Mouse (Mus musculus): Measurements from ENCODE around the gene Bst1. TPM values are rescaled to one million over a fixed set of nuclear protein-coding genes. Genes with fewer than 3 reads are reported as not detected.

Gene Bst1
- total and polyA plus RNA-seq, 3 experiments = not detected

- peaks cover 0 to 7% of the 10 kb centered on the region in 2 experiments; a peak in 2 of 4 replicates for H3K36me3 ChIP-seq (ENCODE audit: control insufficient read depth in 1 of 2, insufficient read depth in 2 of 2, low read length in 2 of 2)
These were observed 30.5 kb upstream of the Bst1 start for GRCm38 (mm10) chr5:43787976-43788752.

GRCm38 (mm10) chr5:43792354-43792753 is 26.3 kb upstream of the Bst1 start:
- Histone ChIP-seq H3K36me3 (ENCODE audit: control insufficient read depth in 1 of 2, insufficient read depth in 2 of 2, low read length in 2 of 2) (peaks cover 0 to 7% of the 10 kb centered on the region in 2 experiments; a peak in 2 of 4 replicates), H3K27ac (ENCODE audit: control insufficient read depth, low read depth, low read length) (no peak overlapping the region), H3K4me3 (ENCODE audit: control insufficient read depth in 1 of 2, insufficient read depth in 1 of 2, low read depth in 2 of 2, low read length in 2 of 2) (no peak overlapping the region), H3K9me3 (replicated peaks; ENCODE audit: insufficient read depth, low read length) (no peaks in the 10 kb centered on the region), H3K4me1 (ENCODE audit: control insufficient read depth in 1 of 2, insufficient read depth in 2 of 2, low read length in 2 of 2) (peaks cover 3 to 9% of the 10 kb centered on the region in 2 experiments; a peak in 2 of 4 replicates), H3K79me2 (ENCODE audit: control insufficient read depth, insufficient read depth, low read length, poor library complexity) (no peaks in the 10 kb centered on the region), H3K27me3 (ENCODE audit: control insufficient read depth in 1 of 2, insufficient read depth in 2 of 2, low read length in 2 of 2) (no peaks in the 10 kb centered on the region), H3K9ac (ENCODE audit: control insufficient read depth, low read depth, low read length, poor library complexity, severe bottlenecking) (no peak overlapping the region)
- DNase-seq (ENCODE audit: low read depth, low spot score) = peak; percentile 57
- no peak for TF ChIP-seq SMC3 (IDR thresholded peaks at IDR 0.05; ENCODE audit: low read depth, low read length)
- peak; percentile 48; the same call in 1 of the 2 replicates for TF ChIP-seq JUND (IDR thresholded peaks at IDR 0.05; ENCODE audit: low read depth, low read length)
- 0 out of 2 replicates have a peak, but pooled peaks have one; percentile 27 for TF ChIP-seq TCF12 (IDR thresholded peaks at IDR 0.05; ENCODE audit: low read depth, low read length)
- 0 out of 2 replicates have a peak, but pooled peaks have one; percentile 54 for TF ChIP-seq GATA1 (IDR thresholded peaks at IDR 0.05; ENCODE audit: low read depth, low read length)

More at GRCm38 (mm10) chr5:43787976-43788752, 30.5 kb upstream of the Bst1 start:
- peaks cover 3 to 9% of the 10 kb centered on the region in 2 experiments; a peak in 2 of 4 replicates for H3K4me1 ChIP-seq (ENCODE audit: control insufficient read depth in 1 of 2, insufficient read depth in 2 of 2, low read length in 2 of 2)
- no peak overlapping the region for H3K27ac ChIP-seq (ENCODE audit: control insufficient read depth, low read depth, low read length)
- no peak for DNase-seq (ENCODE audit: low read depth, low spot score)
- no peaks in the 10 kb centered on the region for H3K79me2 ChIP-seq (ENCODE audit: control insufficient read depth, insufficient read depth, low read length, poor library complexity)
- no peaks in the 10 kb centered on the region for H3K9me3 ChIP-seq (replicated peaks; ENCODE audit: insufficient read depth, low read length)
- no peak overlapping the region for H3K4me3 ChIP-seq (ENCODE audit: control insufficient read depth in 1 of 2, insufficient read depth in 1 of 2, low read depth in 2 of 2, low read length in 2 of 2)
- H3K27me3 ChIP-seq (ENCODE audit: control insufficient read depth in 1 of 2, insufficient read depth in 2 of 2, low read length in 2 of 2) = no peaks in the 10 kb centered on the region
- TF ChIP-seq ZC3H11A (IDR thresholded peaks at IDR 0.05; ENCODE audit: low read depth, low read length) = no peak
- no peak for TF ChIP-seq TBP (IDR thresholded peaks at IDR 0.05; ENCODE audit: low read depth, low read length)
- TF ChIP-seq TCF12 (IDR thresholded peaks at IDR 0.05; ENCODE audit: low read depth, low read length) = no peak
- no peak for TF ChIP-seq KAT2A (conservative IDR thresholded peaks at IDR 0.05; ENCODE audit: low read depth, low read length)
- TF ChIP-seq ZMIZ1 (IDR thresholded peaks at IDR 0.05; ENCODE audit: low read depth, low read length) = no peak
- no peak for TF ChIP-seq ZKSCAN1 (IDR thresholded peaks at IDR 0.05; ENCODE audit: low read depth, low read length)
- no peak overlapping the region for H3K9ac ChIP-seq (ENCODE audit: control insufficient read depth, low read depth, low read length, poor library complexity, severe bottlenecking)

GRCm38 (mm10) chr5:43799530-43799929 is 19.2 kb upstream of the Bst1 start:
- TF ChIP-seq EP300 (IDR thresholded peaks at IDR 0.05; ENCODE audit: low read depth in 1 of 2, low read length in 2 of 2) = 0 out of 4 replicates have a peak, but pooled peaks of 1 of the 2 experiments have one; percentile 19
- no peak for TF ChIP-seq GATA1 (IDR thresholded peaks at IDR 0.05; ENCODE audit: low read depth, low read length)
- no peak for TF ChIP-seq RAD21 (IDR thresholded peaks at IDR 0.05; ENCODE audit: low read depth, low read length)
- no peak for TF ChIP-seq MAX (IDR thresholded peaks at IDR 0.05; ENCODE audit: low read length)
- H3K79me2 ChIP-seq (ENCODE audit: control insufficient read depth, insufficient read depth, low read length, poor library complexity) = no peaks in the 10 kb centered on the region
- H3K27me3 ChIP-seq (ENCODE audit: control insufficient read depth in 1 of 2, insufficient read depth in 2 of 2, low read length in 2 of 2) = no peaks in the 10 kb centered on the region
- H3K9ac ChIP-seq (ENCODE audit: control insufficient read depth, low read depth, low read length, poor library complexity, severe bottlenecking) = no peak overlapping the region
- no peaks in the 10 kb centered on the region for H3K9me3 ChIP-seq (replicated peaks; ENCODE audit: insufficient read depth, low read length)
- DNase-seq (ENCODE audit: low read depth, low spot score) = peak; percentile 40
- no peak overlapping the region for H3K4me3 ChIP-seq (ENCODE audit: control insufficient read depth in 1 of 2, insufficient read depth in 1 of 2, low read depth in 2 of 2, low read length in 2 of 2)
- no peak overlapping the region for H3K27ac ChIP-seq (ENCODE audit: control insufficient read depth, low read depth, low read length)
- H3K4me1 ChIP-seq (ENCODE audit: control insufficient read depth in 1 of 2, insufficient read depth in 2 of 2, low read length in 2 of 2) = peaks cover 11 to 13% of the 10 kb centered on the region in 2 experiments
- H3K36me3 ChIP-seq (ENCODE audit: control insufficient read depth in 1 of 2, insufficient read depth in 2 of 2, low read length in 2 of 2) = peaks cover 0 to 14% of the 10 kb centered on the region in 2 experiments; a peak in 2 of 4 replicates
